Mouse (Mus musculus) heart, adult 2 months (tissue): Measurements from ENCODE around the gene Gsdma.

Source experiments
- CTCF ChIP-seq: fragments of 200-600 bp; IDR thresholded peaks from 2 replicates; pipeline ENCODE4 v1.8.1; 2022; ENCODE audit warnings: antibody characterized with exemption, mild to moderate bottlenecking, moderate library complexity
- EP300 ChIP-seq: fragments of 200-500 bp; IDR thresholded peaks from 2 replicates; pipeline ENCODE4 v1.6.1; 2011; ENCODE audit warnings: low read depth, low read length, control low read depth; ENCODE audit not compliant: insufficient read depth

- TF ChIP-seq CTCF: peak; percentile 62
- peak; percentile 90 for TF ChIP-seq EP300
Measured at GRCm38 (mm10) chr11:98681786-98682745, 17.9 kb downstream of the Gsdma start, which contains the start of gene Psmd3.
